Mouse (Mus musculus) liver, embryonic 12.5 days (tissue): ENCODE measurements around the gene Ube2e2. TPM values are rescaled to one million over a fixed set of nuclear protein-coding genes. Genes with fewer than 3 reads are reported as not detected.
"Not testable (repeated sequence)": the region's sequence is repeated elsewhere in the genome, so short reads cannot be mapped to it uniquely, and the experiment has no call there.

Experiments used
- ATAC-seq: fragments of 200-750 bp; cut with Nextera tagmentation; 2 replicates; pipeline ENCODE4 v1.8.0; 2017; ENCODE audit warnings: moderate number of reproducible peaks, mild to moderate bottlenecking, moderate library complexity
- H3K27ac ChIP-seq: fragments of 300-500 bp; sonication (generic); 2 replicates; pipeline ENCODE4 v1.5.1; 2016; ENCODE audit warnings: mild to moderate bottlenecking
- H3K27me3 ChIP-seq: fragments of 300-500 bp; sonication (generic); replicated peaks from 2 replicates; pipeline ENCODE4 v1.6.1; 2016; ENCODE audit warnings: mild to moderate bottlenecking, moderate library complexity
- H3K36me3 ChIP-seq: fragments of 300-500 bp; sonication (generic); 2 replicates; pipeline ENCODE4 v1.6.1; 2016; ENCODE audit warnings: mild to moderate bottlenecking, moderate library complexity
- H3K4me1 ChIP-seq: fragments of 300-500 bp; sonication (generic); 2 replicates; pipeline ENCODE4 v1.6.1; 2016
- H3K4me2 ChIP-seq: fragments of 300-500 bp; sonication (generic); 2 replicates; pipeline ENCODE4 v1.6.1; 2016; ENCODE audit warnings: mild to moderate bottlenecking, moderate library complexity
- H3K4me3 ChIP-seq: fragments of 300-500 bp; sonication (generic); 2 replicates; pipeline ENCODE4 v1.5.1; 2016; ENCODE audit warnings: mild to moderate bottlenecking, moderate library complexity
- H3K9ac ChIP-seq: fragments of 300-500 bp; sonication (generic); 2 replicates; pipeline ENCODE4 v1.6.1; 2016; ENCODE audit warnings: mild to moderate bottlenecking, moderate library complexity
- H3K9me3 ChIP-seq: fragments of 300-500 bp; sonication (generic); replicated peaks from 2 replicates; pipeline ENCODE4 v1.6.1; 2016; ENCODE audit warnings: mild to moderate bottlenecking, moderate library complexity
- WGBS: fragments of 180-500 bp; shearing (Covaris S2); methylation state at CpG from one replicate; pipeline ENCODE4 v1.1.7; 2016; ENCODE audit not compliant: insufficient replicate concordance; 5-methylcytosine and 5-hydroxymethylcytosine counted together
- polyA plus RNA-seq: library from polyadenylated mRNA; unstranded; fragments of >200 nt; fragmentation: Nextera tagmentation; extraction: Ambion mirVana; gene quantifications from 2 replicates; pipeline ENCODE4 v1.2.1, GENCODE M21; 2016

Gene Ube2e2
- polyA plus RNA-seq, 1 experiment from 2014 or later, result 9.7 TPM

- WGBS, result 59% methylated on average over 2 of the region's 2 CpGs
- Histone ChIP-seq H3K4me2 (no peak overlapping the region), H3K36me3 (no peaks in the 10 kb centered on the region), H3K9me3 (no peaks in the 10 kb centered on the region), H3K27ac (no peak overlapping the region), H3K4me1 (no peaks in the 10 kb centered on the region), H3K27me3 (no peaks in the 10 kb centered on the region), H3K4me3 (no peak overlapping the region), H3K9ac (no peak overlapping the region)
- no peak for ATAC-seq
Measured at GRCm38 (mm10) chr14:18720601-18721591, 173.2 kb downstream of the Ube2e2 start.

- 59% methylated on average over 1 of the region's 1 CpGs for WGBS
- Histone ChIP-seq H3K4me1 (no peaks in the 10 kb centered on the region), H3K4me2 (no peak overlapping the region), H3K36me3 (no peaks in the 10 kb centered on the region), H3K27me3 (no peaks in the 10 kb centered on the region), H3K9ac (no peak overlapping the region), H3K9me3 (no peaks in the 10 kb centered on the region), H3K27ac (no peak overlapping the region), H3K4me3 (no peak overlapping the region)
- no peak for ATAC-seq
Measured at GRCm38 (mm10) chr14:18716970-18717369, 177.1 kb downstream of the Ube2e2 start.

DNA sequence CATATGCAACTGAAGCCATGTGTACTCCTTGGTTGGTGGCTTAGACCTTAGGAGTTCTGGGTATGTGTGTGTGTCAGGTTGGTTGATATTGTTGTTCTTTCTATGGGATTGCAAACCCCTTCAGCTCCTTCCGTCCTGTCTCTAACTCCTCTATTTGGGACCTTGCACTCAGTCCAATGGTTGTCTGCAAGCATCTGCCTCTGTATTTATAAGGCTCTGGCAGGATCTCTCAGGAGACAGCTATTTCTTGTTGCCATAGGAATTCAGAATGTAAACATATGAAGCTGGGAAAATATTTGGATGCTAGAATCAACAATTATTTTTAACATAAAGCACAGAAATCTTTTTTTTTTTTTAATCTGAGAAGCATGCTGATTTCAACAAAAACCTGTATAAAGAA, 178.5 kb downstream of the Ube2e2 start:
- no peak overlapping the region for H3K4me2 ChIP-seq
- ATAC-seq, result no peak
- no peaks in the 10 kb centered on the region for H3K4me1 ChIP-seq
- H3K4me3 ChIP-seq, result no peak overlapping the region
- H3K9me3 ChIP-seq, result no peaks in the 10 kb centered on the region
- no peaks in the 10 kb centered on the region for H3K36me3 ChIP-seq
- 77% methylated on average over 1 of the region's 1 CpGs for WGBS
- H3K27me3 ChIP-seq, result no peaks in the 10 kb centered on the region
- H3K9ac ChIP-seq, result no peak overlapping the region
- no peak overlapping the region for H3K27ac ChIP-seq

GRCm38 (mm10) chr14:18697662-18698225, 196.3 kb downstream of the Ube2e2 start:
- Histone ChIP-seq H3K9me3 (no peaks in the 10 kb centered on the region), H3K4me2 (no peak overlapping the region), H3K27me3 (no peaks in the 10 kb centered on the region), H3K4me3 (no peak overlapping the region), H3K36me3 (no peaks in the 10 kb centered on the region), H3K27ac (no peak overlapping the region), H3K9ac (no peak overlapping the region), H3K4me1 (no peaks in the 10 kb centered on the region)
- no peak for ATAC-seq
- 52% methylated on average over 4 of the region's 4 CpGs for WGBS

DNA sequence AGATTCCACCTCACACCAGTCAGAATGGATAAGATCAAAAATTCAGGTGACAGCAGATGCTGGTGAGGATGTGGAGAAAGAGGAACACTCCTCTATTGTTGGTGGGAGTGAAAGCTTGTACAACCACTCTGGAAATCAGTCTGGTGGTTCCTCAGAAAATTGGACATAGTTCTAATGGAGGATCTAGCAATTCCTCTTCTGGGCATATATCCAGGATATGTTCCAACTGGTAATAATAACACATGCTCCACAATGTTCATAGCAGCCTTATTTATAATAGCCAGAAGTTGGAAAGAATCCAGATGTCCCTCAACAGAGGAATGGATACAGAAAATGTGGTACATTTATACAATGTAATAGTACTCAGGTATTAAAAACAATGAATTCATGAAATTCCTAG, 197.6 kb downstream of the Ube2e2 start:
- not testable (repeated sequence) for H3K4me1 ChIP-seq, H3K36me3 ChIP-seq, ATAC-seq, H3K9me3 ChIP-seq, H3K27me3 ChIP-seq, H3K9ac ChIP-seq, H3K4me2 ChIP-seq, H3K4me3 ChIP-seq, H3K27ac ChIP-seq

- H3K9ac ChIP-seq, result no peak overlapping the region
- H3K36me3 ChIP-seq, result no peaks in the 10 kb centered on the region
- 46% methylated on average over 3 of the region's 3 CpGs for WGBS
- no peaks in the 10 kb centered on the region for H3K4me1 ChIP-seq
- no peaks in the 10 kb centered on the region for H3K27me3 ChIP-seq
- no peak overlapping the region for H3K4me2 ChIP-seq
- H3K9me3 ChIP-seq, result no peaks in the 10 kb centered on the region
- no peak overlapping the region for H3K27ac ChIP-seq
- H3K4me3 ChIP-seq, result no peak overlapping the region
- no peak for ATAC-seq
Measured at GRCm38 (mm10) chr14:18678121-18678836, 215.8 kb downstream of the Ube2e2 start.

- H3K9me3 ChIP-seq, result no peaks in the 10 kb centered on the region
- H3K9ac ChIP-seq, result no peak overlapping the region
- H3K27ac ChIP-seq, result no peak overlapping the region
- no peak overlapping the region for H3K4me2 ChIP-seq
- no peaks in the 10 kb centered on the region for H3K27me3 ChIP-seq
- ATAC-seq, result no peak
- no peaks in the 10 kb centered on the region for H3K36me3 ChIP-seq
- no peaks in the 10 kb centered on the region for H3K4me1 ChIP-seq
- no peak overlapping the region for H3K4me3 ChIP-seq
- 76% methylated on average over 8 of the region's 8 CpGs for WGBS
Measured at GRCm38 (mm10) chr14:18670712-18671111, 223.4 kb downstream of the Ube2e2 start.

GRCm38 (mm10) chr14:18669301-18669935, 224.6 kb downstream of the Ube2e2 start:
- WGBS, result 70% methylated on average over 2 of the region's 2 CpGs
- Histone ChIP-seq H3K4me1 (no peaks in the 10 kb centered on the region), H3K36me3 (no peaks in the 10 kb centered on the region), H3K9ac (no peak overlapping the region), H3K27me3 (no peaks in the 10 kb centered on the region), H3K9me3 (no peaks in the 10 kb centered on the region), H3K27ac (no peak overlapping the region), H3K4me2 (no peak overlapping the region), H3K4me3 (no peak overlapping the region)
- ATAC-seq, result no peak

GRCm38 (mm10) chr14:18668309-18668708, 225.8 kb downstream of the Ube2e2 start:
- H3K36me3 ChIP-seq, H3K4me1 ChIP-seq, ATAC-seq, H3K27ac ChIP-seq, H3K9me3 ChIP-seq, H3K9ac ChIP-seq, H3K27me3 ChIP-seq, H3K4me2 ChIP-seq, H3K4me3 ChIP-seq: not testable (repeated sequence)
- 66% methylated on average over 4 of the region's 4 CpGs for WGBS

GRCm38 (mm10) chr14:18667755-18668154, 226.3 kb downstream of the Ube2e2 start:
- 66% methylated on average over 2 of the region's 2 CpGs for WGBS
- H3K36me3 ChIP-seq, result no peaks in the 10 kb centered on the region

DNA sequence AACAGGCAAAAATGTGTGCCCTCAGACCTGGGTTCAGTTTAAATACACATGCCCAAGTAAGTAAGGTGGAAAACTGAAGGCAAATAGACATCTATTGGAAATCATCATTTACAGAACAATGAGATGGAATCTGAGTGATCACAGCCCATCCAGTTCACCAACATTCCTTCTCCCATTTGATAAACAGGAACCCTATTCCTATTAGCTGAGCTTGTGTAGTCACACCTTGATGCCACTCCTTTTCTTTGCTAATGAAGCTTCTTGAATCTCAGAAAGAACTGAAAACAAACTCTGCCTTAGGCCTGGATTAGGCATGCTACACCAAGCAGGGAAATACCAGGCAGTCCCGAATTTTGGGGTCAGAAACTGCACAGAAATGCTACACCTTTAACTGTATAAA, 227.8 kb downstream of the Ube2e2 start:
- WGBS, result 61% methylated on average over 1 of the region's 1 CpGs
- no peak overlapping the region for H3K4me2 ChIP-seq
- no peak overlapping the region for H3K27ac ChIP-seq
- H3K4me1 ChIP-seq, result no peaks in the 10 kb centered on the region
- peaks cover 9% of the 10 kb centered on the region for H3K9me3 ChIP-seq
- H3K9ac ChIP-seq, result no peak overlapping the region
- no peaks in the 10 kb centered on the region for H3K27me3 ChIP-seq
- no peak for ATAC-seq
- H3K4me3 ChIP-seq, result no peak overlapping the region
- H3K36me3 ChIP-seq, result no peaks in the 10 kb centered on the region

More at GRCm38 (mm10) chr14:18667755-18668154, 226.3 kb downstream of the Ube2e2 start:
- no peak overlapping the region for H3K9ac ChIP-seq
- ATAC-seq, result no peak
- no peaks in the 10 kb centered on the region for H3K27me3 ChIP-seq
- H3K4me3 ChIP-seq, result no peak overlapping the region
- no peak overlapping the region for H3K27ac ChIP-seq
- no peaks in the 10 kb centered on the region for H3K9me3 ChIP-seq
- no peak overlapping the region for H3K4me2 ChIP-seq
- no peaks in the 10 kb centered on the region for H3K4me1 ChIP-seq
